Mouse (Mus musculus) frontal cortex, postnatal 10 days (tissue): ENCODE measurements around the gene Mif4gd.

Experiments used
- DNase-seq, 2 experiments: peaks; one replicate each; pipeline ENCODE4 v3.0.0; 2022; ENCODE audit warnings: low spot score in 2 of 2, mixed read lengths in 1 of 2

Gene Mif4gd

GRCm38 (mm10) chr11:115579080-115579479 lies 33.7 kb downstream of the Mif4gd start:
- DNase-seq, result no peak

GRCm38 (mm10) chr11:115564961-115565360 lies 47.8 kb downstream of the Mif4gd start:
- DNase-seq, result no peak

GRCm38 (mm10) chr11:115564064-115564809 lies 48.5 kb downstream of the Mif4gd start, which contains the start of gene Nup85:
Nup85 (plus strand) TSS chr11:115564434.
- peak; percentile 92 to 94 for DNase-seq

- no peak for DNase-seq
Measured at GRCm38 (mm10) chr11:115563406-115563805, 49.4 kb downstream of the Mif4gd start.
